Mouse (Mus musculus) cerebellum, adult 18-20 months (tissue): ENCODE measurements around the gene Lrig2.

Source experiments
- DNase-seq, 2 experiments: peaks; one replicate each; pipeline ENCODE4 v3.0.0; 2021

The Lrig2 gene

DNA sequence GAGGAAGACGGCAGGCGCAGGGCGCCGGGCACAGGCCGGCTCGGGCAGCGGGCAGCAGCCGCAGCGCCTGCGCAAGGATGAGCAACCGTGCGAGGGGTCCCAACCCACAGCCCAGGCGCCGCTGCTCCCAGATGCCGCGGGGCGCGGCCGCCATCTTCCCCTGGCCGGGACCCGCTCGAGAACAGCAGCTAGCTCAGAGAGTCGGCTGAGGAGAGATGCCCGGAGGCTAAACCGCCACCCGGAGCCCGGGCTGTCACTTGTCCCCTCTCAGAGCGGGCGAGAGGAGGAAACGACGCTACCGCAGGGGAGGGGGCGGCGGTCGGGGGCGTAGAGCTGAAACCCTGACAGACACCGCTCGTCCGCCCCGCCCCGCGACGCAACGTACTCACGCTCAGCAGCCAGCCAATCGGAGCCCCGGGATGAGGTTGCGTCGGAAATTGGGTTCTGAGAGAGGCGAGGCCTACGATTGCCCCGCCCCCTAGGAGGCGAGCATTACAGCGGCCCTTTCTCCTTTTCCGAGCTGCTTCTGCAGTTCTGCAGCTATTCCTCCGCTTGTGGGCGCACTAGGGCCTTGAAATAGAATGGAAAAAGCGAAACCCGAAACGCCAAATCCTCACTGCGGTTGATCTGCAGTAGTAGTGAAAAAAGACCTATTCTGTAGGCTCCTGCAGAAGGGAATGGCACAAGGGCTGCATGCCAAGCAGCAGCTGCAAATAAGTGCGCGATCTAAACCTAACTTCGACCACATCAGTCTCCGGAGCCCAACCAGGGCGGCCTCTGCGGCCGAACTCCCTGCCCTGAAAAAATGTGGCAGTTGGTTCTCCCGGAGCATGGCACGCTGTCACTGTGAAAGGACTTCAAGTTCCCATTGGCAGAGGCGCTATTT lies at the start of gene Lrig2:
Gene Lrig2, minus strand, starts transcription at position 381 of the 886 bp plus-strand sequence.
- DNase-seq = peak; percentile 99

- DNase-seq = no peak
Observed at GRCm38 (mm10) chr3:104556624-104557023, 44.9 kb upstream of the Lrig2 start.

GRCm38 (mm10) chr3:104550594-104550993 lies 38.9 kb upstream of the Lrig2 start:
- DNase-seq = no peak

DNA sequence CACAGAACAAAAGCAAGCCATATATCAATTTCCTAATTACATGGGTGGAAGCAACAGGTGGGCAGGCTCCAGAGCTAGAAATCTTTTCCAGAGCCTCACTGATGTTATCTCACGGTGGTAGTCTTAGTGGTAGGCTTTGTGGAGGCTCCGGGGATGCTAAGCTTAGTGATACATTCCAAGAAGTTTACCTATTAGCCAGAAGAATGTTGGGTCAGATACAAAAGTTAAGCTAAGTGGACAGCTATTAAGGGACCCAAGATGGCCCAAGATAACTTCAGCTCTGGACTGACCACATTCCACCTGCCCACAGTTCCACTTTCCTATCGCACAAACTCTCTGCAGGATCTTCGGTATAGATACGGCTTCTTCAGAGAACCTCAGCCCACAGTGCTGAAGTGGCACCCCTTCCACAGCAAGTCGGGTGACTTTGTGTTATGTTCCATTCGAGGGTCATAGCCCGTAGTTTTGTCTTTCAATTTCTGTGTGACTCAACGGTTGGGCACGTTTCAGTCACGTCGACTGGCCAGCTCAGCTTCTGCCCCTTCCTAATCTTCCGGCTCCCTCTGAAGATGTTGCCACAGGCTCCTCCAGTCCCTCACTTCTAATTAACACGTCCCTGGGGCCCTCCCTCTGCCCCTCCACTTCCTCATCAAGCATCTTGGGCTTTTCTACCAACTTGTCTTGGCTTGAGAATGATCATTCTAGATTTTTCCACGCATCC lies 36.8 kb upstream of the Lrig2 start:
- DNase-seq = no peak

DNA sequence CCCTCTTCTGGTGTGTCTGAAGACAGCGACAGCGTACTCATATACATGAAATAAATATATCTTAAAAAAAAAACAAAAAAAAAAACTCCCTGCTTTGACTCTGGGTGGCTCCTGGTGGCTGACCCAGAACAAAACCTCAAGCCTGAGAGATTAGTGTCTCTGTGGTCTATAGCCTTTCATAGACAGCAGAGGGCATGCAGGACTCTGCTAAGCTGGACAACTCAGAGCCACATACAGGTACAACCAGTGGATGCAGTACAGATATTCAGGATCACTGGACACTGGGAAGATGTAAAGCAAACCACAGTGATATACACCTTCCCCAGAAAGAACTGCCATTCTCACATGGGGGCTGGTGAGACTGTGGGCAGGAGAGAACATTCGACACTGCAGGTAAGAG lies 32.1 kb upstream of the Lrig2 start:
- peak; percentile 14 to 22 for DNase-seq

DNA sequence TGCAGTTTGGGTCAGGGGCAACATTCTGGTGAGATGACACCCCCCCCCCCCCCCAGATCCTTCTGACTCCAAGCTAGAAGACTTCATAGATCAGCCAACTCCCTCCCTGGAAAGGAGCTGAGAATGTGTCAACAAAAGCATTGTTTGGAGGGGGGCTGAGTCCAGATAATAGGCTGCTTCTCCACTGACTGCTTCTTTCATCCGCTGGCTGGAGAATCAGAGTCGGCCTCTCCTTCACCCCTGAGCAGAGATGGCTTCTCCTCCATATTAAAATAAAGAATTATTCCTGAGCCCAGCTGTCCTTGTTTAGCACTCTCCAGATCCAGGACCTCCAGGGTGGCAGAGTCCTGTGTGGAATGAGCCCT lies 30.3 kb upstream of the Lrig2 start:
- DNase-seq = no peak

- DNase-seq = peak; percentile 85 to 86
Observed at GRCm38 (mm10) chr3:104541139-104542064, 29.7 kb upstream of the Lrig2 start.

GRCm38 (mm10) chr3:104540480-104541138 lies 28.9 kb upstream of the Lrig2 start:
- DNase-seq = no peak

DNA sequence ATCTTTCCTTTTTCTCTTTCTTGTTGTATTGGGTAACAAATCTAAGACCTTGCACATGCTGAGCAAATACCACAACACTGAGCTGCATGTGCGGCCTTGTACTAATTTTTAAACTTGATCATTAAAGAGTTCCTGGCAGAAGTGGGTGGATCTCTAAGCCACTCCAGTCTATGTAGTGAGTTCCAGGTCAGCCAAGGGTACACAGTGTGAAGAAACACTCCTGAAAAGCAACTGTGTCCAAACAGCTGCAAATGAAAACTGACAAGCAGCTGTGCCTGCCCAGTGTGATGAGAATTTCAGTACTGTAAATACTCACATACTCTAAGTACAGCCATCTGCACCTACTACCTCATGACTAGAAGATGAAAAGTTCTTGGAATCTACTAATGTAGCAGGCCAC lies 21.5 kb upstream of the Lrig2 start:
- DNase-seq = no peak

DNA sequence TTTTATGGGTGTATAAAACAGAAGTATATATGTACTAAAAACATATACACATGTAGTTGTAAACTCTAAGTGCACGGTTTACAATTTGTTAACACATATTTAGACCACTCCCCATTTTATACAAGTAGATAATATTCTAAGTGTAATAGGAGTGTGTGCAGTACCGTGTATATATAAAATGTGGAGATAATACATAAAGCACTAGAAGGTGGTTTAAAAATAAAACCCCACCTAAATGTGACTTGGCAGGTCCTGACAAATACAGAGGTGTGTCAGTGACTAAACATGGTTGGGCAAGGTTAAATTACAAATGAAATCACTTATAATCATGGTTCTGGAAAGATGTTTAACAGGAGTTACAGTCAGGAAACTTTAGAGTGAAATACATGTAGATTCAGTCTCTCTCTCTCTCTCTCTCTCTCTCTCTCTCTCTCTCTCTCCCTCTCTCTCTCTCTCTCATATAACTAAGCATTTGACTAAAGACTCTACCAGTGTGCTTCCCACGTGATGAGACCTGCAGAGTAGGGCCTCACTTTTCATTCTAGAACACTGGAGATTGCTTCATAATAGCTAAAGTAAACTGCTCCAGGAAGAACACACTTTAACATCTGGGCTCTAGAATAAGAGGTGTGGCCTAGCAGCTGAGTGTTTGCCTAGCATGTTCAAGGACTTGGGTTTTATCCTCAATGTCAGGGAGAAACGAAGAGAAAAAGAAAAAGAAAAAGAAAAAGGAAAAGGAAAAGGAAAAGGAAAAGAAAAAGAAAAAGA lies 14.6 kb upstream of the Lrig2 start:
- DNase-seq = no peak

DNA sequence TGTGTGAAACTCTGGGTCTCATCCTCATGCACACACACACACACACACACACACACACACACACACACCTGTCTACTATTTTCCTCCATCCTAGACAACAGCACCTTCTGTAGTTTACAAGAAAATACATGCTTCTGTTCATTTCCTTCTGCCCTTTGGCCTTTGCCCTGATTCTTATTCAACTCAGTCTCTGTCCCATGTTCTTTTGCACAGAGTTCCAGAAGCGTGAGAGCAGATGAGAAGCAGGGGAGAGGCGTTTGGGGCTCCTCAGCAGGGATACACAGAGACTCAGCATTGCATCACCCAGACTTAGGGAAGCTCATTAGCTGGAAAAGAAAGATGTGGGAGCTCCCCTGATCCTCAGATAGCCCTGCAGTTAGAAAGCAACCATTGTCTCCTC lies 13.8 kb upstream of the Lrig2 start:
- DNase-seq = no peak

DNA sequence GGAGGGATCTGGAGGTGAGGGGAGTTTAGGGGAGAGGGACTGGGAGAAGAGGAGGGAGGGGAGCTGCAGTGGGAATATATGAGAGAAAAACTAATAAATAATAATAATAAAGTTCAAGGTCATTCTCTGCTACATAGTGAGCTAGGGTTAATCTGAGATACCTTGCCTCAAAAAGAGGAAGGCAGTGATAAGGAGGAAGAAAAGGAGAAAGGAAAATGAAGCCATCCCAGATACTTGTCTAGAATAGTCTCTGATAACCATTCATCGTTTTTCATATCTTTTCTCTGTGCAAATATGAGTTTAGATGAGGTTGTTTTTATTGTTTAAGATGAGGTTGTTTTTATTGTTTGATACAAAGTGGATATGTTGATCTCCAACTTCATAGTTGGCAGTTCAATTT lies 13.3 kb upstream of the Lrig2 start:
- no peak for DNase-seq

DNA sequence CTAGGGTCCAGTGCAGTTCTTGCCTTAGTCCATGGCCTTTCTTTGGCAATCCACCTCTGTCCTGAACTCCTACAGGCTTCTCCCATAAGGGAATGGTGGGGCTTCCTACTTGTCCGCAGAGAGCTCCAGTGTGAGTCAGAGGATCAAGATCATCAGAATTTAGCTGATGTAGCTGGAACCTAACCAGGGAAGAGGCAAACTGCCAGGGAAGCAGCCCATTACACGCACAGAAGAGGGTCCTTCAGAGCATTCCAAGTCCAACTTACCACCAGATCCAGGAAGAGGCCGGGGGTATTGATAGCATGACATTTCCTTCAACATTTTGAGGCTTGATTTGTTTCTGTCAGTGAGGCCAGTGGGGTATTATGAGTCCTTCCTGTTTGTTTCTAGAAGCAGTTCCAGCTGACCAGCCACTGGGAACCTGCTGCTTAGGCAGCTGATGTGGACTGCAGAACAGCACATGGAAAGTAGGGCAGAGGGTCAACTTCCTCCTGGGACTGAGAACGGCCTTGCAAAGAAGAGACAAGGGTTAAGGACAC lies 11.7 kb upstream of the Lrig2 start:
- DNase-seq = no peak

DNA sequence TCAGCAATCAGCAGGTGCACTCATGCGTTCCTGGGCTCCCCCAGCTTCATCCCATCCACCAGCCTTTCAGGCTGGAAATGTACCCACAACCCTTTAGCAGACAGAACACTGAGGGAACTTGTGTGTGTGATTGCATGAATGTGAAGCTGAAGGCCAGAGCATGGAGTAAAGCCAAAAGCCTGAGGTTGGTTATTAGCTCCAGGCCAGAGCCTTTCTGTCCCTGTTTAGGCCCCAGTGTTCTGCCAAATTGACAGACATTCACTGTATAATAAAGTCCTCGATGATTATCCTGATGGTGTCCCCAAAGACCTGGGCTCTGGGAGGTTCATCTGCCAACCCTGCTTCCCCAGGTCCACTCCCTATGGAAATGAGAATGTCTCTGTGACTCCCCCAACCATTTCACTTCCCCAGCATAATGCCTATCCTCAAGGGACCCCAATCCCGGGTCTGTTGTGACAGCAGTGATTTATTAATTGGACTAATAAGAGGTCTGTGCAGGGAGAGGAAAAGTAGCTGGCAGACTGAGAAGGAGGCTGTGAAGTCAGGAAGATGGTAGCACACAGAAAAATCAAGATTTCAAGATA lies 9.7 kb upstream of the Lrig2 start:
- DNase-seq = no peak

DNA sequence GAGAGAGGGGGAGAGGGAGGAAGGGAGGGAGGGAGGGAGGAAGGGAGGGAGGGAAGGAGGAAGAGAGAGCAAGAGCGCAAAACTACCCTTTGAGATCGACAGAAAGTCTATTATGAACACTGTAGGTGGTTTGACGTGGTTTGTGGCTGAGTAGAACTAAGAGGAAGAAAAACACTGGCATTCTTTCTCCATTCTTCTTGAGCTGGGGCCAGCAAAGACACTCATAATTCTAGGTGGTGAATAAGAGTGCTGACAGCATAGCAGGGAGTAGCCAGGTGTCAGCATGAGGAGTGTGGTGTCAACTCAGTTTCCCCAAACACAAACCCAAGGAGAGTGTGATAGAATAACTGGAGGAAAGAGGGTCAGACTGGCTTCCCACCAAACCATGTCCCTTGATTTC lies 8.8 kb upstream of the Lrig2 start:
- no peak for DNase-seq

DNA sequence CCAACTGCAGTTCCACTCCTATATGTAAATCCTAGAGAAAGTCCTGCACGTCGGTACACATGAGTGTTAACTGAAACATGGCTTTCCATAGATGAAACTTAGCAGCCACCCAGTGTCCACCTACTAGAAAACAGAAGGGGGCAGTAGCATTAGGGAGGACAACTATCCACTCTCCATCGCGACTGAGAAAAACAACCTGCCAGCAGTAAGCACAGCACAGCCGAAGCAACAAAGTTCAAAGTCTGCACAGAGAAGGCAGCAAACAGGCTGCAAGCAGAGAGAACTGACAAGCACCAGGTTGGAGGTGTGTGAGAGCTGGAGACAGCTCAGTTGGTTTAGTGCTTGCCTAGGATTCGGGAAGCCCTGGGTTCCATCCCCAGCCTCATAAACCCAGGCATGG lies 7.2 kb upstream of the Lrig2 start:
- DNase-seq = no peak

- DNase-seq = no peak
Observed at GRCm38 (mm10) chr3:104518411-104518810, 6.7 kb upstream of the Lrig2 start.

DNA sequence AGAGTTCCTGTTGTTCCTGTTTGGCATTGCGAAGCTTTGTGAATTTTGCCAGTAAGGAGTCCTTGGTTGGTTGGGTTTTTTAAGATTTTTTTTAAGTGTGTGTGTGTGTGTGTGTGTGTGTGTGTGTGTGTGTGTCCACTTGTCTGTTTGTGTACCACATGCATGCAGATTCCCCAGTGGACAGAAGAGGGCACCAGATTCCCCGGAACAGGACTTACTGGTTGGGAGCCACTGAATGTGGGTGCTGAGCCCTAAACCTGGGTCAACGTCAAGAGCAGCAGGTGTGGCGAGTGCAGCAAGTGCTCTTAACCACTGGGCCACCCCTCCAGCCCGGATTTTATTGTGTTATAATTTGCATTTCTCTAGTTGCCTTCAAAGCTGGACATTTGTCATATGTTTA lies 5.4 kb upstream of the Lrig2 start:
- DNase-seq = no peak

DNA sequence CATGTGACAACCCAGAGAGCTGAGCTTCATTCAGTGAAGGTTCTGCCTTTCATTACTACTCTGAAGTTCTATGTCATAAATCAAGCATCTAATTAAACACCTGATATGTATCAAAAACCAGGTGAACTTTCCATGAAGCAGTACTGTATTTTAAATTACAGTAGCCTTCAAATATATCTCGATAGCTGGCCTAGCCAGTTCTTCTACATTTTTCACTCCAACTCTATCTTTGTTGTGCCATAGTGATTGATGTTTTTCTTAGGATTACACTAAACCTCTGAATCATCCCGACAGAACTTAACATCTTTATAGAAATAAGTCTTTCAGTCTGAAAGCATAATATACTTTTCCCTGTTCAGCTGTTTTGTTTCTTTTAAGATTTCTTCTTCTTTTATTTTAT lies 2.8 kb upstream of the Lrig2 start:
- no peak for DNase-seq

GRCm38 (mm10) chr3:104512424-104512748 lies 668 bp upstream of the Lrig2 start:
- DNase-seq = no peak

DNA sequence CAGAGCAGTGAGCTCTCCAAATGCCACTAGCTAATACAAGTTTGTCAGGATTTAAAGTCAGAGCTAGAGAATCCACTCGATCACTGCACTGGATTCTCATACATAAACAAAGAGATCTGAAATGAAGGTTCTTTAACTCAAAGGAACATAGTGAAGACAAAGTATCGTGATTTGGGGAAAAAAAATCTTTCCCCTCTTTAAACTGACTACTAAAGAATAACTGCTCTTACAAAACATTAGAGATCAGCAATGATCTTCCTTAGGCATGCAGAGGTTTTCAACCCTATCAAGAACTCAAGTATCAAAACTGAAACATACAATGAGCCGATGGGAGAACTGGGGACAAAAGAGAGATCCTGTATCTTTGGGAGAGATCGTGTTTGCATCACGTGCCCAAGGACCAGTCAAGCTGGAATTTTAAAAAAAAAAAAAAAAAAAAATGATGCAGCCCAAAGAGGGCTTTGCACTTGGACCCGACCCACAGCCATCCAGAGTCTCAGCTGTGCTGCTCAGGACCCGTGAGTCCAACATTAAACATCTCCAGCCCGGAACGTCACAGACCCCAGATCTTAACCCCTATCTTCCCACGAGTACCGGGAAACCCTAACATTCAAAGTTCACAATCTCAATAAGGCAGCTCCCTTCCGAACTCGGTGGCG lies 818 bp downstream of the Lrig2 start:
- DNase-seq = no peak
